Mouse (Mus musculus) heart, embryonic 16.5 days (tissue): ENCODE measurements around the gene Nkd2. TPM values are rescaled to one million over a fixed set of nuclear protein-coding genes. Genes with fewer than 3 reads are reported as not detected.

Experiments used
- ATAC-seq: fragments of 200-750 bp; cut with Nextera tagmentation; replicated peaks from 2 replicates; pipeline ENCODE4 v1.8.0; 2017; ENCODE audit warnings: moderate number of reproducible peaks; ENCODE audit not compliant: insufficient read depth, low FRiP score; ENCODE audit errors: extremely low read depth
- H3K27ac ChIP-seq: fragments of 300-500 bp; sonication (generic); 2 replicates; pipeline ENCODE4 v1.5.1; 2014; ENCODE audit warnings: mild to moderate bottlenecking, low read length, control low read depth, moderate library complexity
- H3K27me3 ChIP-seq: fragments of 300-500 bp; sonication (generic); 2 replicates; pipeline ENCODE4 v1.6.1; 2014; ENCODE audit warnings: low read length, mixed read lengths; ENCODE audit not compliant: control insufficient read depth, insufficient read depth
- H3K36me3 ChIP-seq: fragments of 300-500 bp; sonication (generic); 2 replicates; pipeline ENCODE4 v1.6.1; 2014; ENCODE audit not compliant: control insufficient read depth, insufficient read depth
- H3K4me1 ChIP-seq: fragments of 300-500 bp; sonication (generic); 2 replicates; pipeline ENCODE4 v1.6.1; 2014; ENCODE audit warnings: low read length, mixed read lengths; ENCODE audit not compliant: control insufficient read depth, insufficient read depth
- H3K4me2 ChIP-seq: fragments of 300-500 bp; sonication (generic); 2 replicates; pipeline ENCODE4 v1.6.1; 2014; ENCODE audit warnings: low read depth, mild to moderate bottlenecking, control low read depth, low read length
- H3K4me3 ChIP-seq: fragments of 300-500 bp; sonication (generic); 2 replicates; pipeline ENCODE4 v1.5.1; 2014; ENCODE audit warnings: mild to moderate bottlenecking, control low read depth, low read length
- H3K9ac ChIP-seq: fragments of 300-500 bp; sonication (generic); 2 replicates; pipeline ENCODE4 v1.6.1; 2014; ENCODE audit warnings: low read length, control low read depth
- H3K9me3 ChIP-seq: fragments of 300-500 bp; sonication (generic); replicated peaks from 2 replicates; pipeline ENCODE4 v1.6.1; 2016; ENCODE audit warnings: low read length; ENCODE audit not compliant: control insufficient read depth
- WGBS: fragments of 180-500 bp; shearing (Covaris S2); extraction: QIAGEN DNeasy Blood & Tissue Kit; methylation state at CpG from one replicate; pipeline ENCODE4 v1.1.7; 2014; 5-methylcytosine and 5-hydroxymethylcytosine counted together
- polyA plus RNA-seq: library from polyadenylated mRNA; unstranded; fragments of >200 nt; fragmentation: Nextera tagmentation; extraction: Ambion mirVana; gene quantifications from 2 replicates; pipeline ENCODE4 v1.2.1, GENCODE M21; 2015

Nkd2 gene
- polyA plus RNA-seq, 1 experiment from 2014 or later = 3.0 TPM

GRCm38 (mm10) chr13:73771131-73771530 is 76.3 kb downstream of the Nkd2 start:
- Histone ChIP-seq H3K9me3 (no peaks in the 10 kb centered on the region), H3K36me3 (no peaks in the 10 kb centered on the region), H3K27me3 (no peaks in the 10 kb centered on the region), H3K4me2 (no peak overlapping the region), H3K27ac (no peak overlapping the region), H3K9ac (no peak overlapping the region), H3K4me1 (peaks cover 86% of the 10 kb centered on the region), H3K4me3 (no peak overlapping the region)
- WGBS = 63% methylated on average over 3 of the region's 3 CpGs
- no peak for ATAC-seq

GRCm38 (mm10) chr13:73769916-73770682 is 77.3 kb downstream of the Nkd2 start:
- peaks cover 88% of the 10 kb centered on the region for H3K4me1 ChIP-seq
- WGBS = 68% methylated on average over 4 of the region's 4 CpGs
- no peak overlapping the region for H3K27ac ChIP-seq
- H3K4me2 ChIP-seq = no peak overlapping the region
- no peaks in the 10 kb centered on the region for H3K36me3 ChIP-seq
- no peak overlapping the region for H3K9ac ChIP-seq
- no peaks in the 10 kb centered on the region for H3K9me3 ChIP-seq
- ATAC-seq = no peak
- H3K27me3 ChIP-seq = no peaks in the 10 kb centered on the region
- no peak overlapping the region for H3K4me3 ChIP-seq

Other genes with a start within 250 kb of the Nkd2 start
- 98.8 and 106 TPM in 2 replicates for gene Clptm1l, start 243.6 kb downstream of the Nkd2 start, polyA plus RNA-seq
- gene Tert, start 220.7 kb downstream of the Nkd2 start, polyA plus RNA-seq = 1.7 and 2.7 TPM in 2 replicates
- gene Slc6a18, start 169.6 kb downstream of the Nkd2 start, polyA plus RNA-seq = not detected in 2 replicates
- 0.50 TPM in 1 of 2 replicates, not detected in the other for gene Slc6a19, start 142.8 kb downstream of the Nkd2 start, polyA plus RNA-seq
- gene Slc12a7, start 114.5 kb downstream of the Nkd2 start, polyA plus RNA-seq = 42.1 and 46.9 TPM in 2 replicates
- gene Trip13, start 90.2 kb upstream of the Nkd2 start, polyA plus RNA-seq = 25.1 and 27.3 TPM in 2 replicates
- 36.4 and 38.1 TPM in 2 replicates for gene Brd9, start 90.2 kb upstream of the Nkd2 start, polyA plus RNA-seq
- gene Zdhhc11, start 116.2 kb upstream of the Nkd2 start, polyA plus RNA-seq = not detected in 2 replicates
- gene Tppp, start 161.8 kb upstream of the Nkd2 start, polyA plus RNA-seq = 6.4 and 8.6 TPM in 2 replicates
- 11.7 and 12.0 TPM in 2 replicates for gene Cep72, start 214.7 kb upstream of the Nkd2 start, polyA plus RNA-seq